Mouse (Mus musculus) hindbrain, embryonic 11.5 days (tissue): ENCODE measurements around the gene Faap20. TPM values are rescaled to one million over a fixed set of nuclear protein-coding genes. Genes with fewer than 3 reads are reported as not detected.
"Not testable (repeated sequence)": the region's sequence is repeated elsewhere in the genome, so short reads cannot be mapped to it uniquely, and the experiment has no call there.

Experiments
- ATAC-seq: fragments of 200-750 bp; cut with Nextera tagmentation; 2 replicates; pipeline ENCODE4 v1.8.0; 2017; ENCODE audit warnings: mild to moderate bottlenecking, moderate TSS enrichment, moderate library complexity; ENCODE audit not compliant: low FRiP score
- DNase-seq: peaks from one replicate; pipeline ENCODE4 v3.0.0-alpha.2; 2015; ENCODE audit warnings: low spot score
- H3K27ac ChIP-seq: fragments of 300-500 bp; sonication (generic); 2 replicates; pipeline ENCODE4 v1.5.1; 2014; ENCODE audit warnings: mild to moderate bottlenecking, low read depth, low read length
- H3K27me3 ChIP-seq: fragments of 300-500 bp; sonication (generic); 2 replicates; pipeline ENCODE4 v1.6.1; 2014; ENCODE audit warnings: mild to moderate bottlenecking, low read length, moderate library complexity, mixed read lengths; ENCODE audit not compliant: control insufficient read depth, insufficient read depth
- H3K36me3 ChIP-seq: fragments of 300-500 bp; sonication (generic); 2 replicates; pipeline ENCODE4 v1.6.1; 2014; ENCODE audit warnings: mild to moderate bottlenecking, low read length, moderate library complexity, mixed read lengths; ENCODE audit not compliant: control insufficient read depth, insufficient read depth
- H3K4me1 ChIP-seq: fragments of 300-500 bp; sonication (generic); replicated peaks from 2 replicates; pipeline ENCODE4 v1.6.1; 2014; ENCODE audit warnings: low read length, mixed read lengths; ENCODE audit not compliant: control insufficient read depth, insufficient read depth
- H3K4me2 ChIP-seq: fragments of 300-500 bp; sonication (generic); replicated peaks from 2 replicates; pipeline ENCODE4 v1.6.1; 2014; ENCODE audit warnings: mild to moderate bottlenecking, low read depth, low read length
- H3K4me3 ChIP-seq: fragments of 300-500 bp; sonication (generic); 2 replicates; pipeline ENCODE4 v1.5.1; 2014; ENCODE audit warnings: low read depth, low read length
- H3K9ac ChIP-seq: fragments of 300-500 bp; sonication (generic); 2 replicates; pipeline ENCODE4 v1.6.1; 2014; ENCODE audit warnings: low read depth, low read length
- H3K9me3 ChIP-seq: fragments of 300-500 bp; sonication (generic); 2 replicates; pipeline ENCODE4 v1.6.1; 2016; ENCODE audit warnings: low read length; ENCODE audit not compliant: control insufficient read depth
- WGBS: fragments of 180-500 bp; shearing (Covaris S2); extraction: QIAGEN DNeasy Blood & Tissue Kit; methylation state at CpG from one replicate; pipeline ENCODE4 v1.1.7; 2014; 5-methylcytosine and 5-hydroxymethylcytosine counted together
- polyA plus RNA-seq: library from polyadenylated mRNA; unstranded; fragments of >200 nt; fragmentation: Nextera tagmentation; extraction: Ambion mirVana; gene quantifications from 2 replicates; pipeline ENCODE4 v1.2.1, GENCODE M21; 2014

Gene Faap20
- polyA plus RNA-seq, 1 experiment from 2014 or later, result 99.0 TPM

DNA sequence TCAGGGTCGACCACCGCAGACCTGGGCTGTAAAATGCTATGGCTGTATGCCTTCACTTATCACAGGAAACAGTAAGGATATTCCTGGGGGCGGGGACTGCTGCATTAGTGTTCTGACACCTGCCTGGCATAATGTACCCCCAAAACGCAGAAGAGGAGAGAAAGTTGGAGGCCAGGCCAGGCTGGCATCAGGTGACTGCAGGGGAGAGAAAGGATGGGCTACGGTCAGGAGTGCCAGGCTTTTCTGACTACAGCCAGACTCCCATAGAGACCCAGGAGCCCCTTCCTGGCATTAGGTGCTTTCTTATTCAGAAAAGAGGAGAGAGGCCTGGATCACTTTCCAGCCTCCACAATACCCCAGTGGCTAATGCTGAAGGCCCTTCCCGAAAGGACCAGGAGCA, 10.1 kb upstream of the Faap20 start:
- ATAC-seq (no peak), DNase-seq (no peak)
- 61% methylated on average over 6 of the region's 6 CpGs for WGBS
- peaks cover 10% of the 10 kb centered on the region for H3K4me1 ChIP-seq
- no peak overlapping the region for H3K4me2 ChIP-seq
- H3K4me3 ChIP-seq, result no peak overlapping the region
- H3K9me3 ChIP-seq, result no peaks in the 10 kb centered on the region
- no peaks in the 10 kb centered on the region for H3K27me3 ChIP-seq
- H3K9ac ChIP-seq, result no peak overlapping the region
- no peak overlapping the region for H3K27ac ChIP-seq
- H3K36me3 ChIP-seq, result no peaks in the 10 kb centered on the region

GRCm38 (mm10) chr4:155241789-155242188, 7.8 kb upstream of the Faap20 start:
- 78% methylated on average over 9 of the region's 9 CpGs for whole genome bisulfite sequencing
- no peak overlapping the region for H3K9ac ChIP-seq
- H3K27ac ChIP-seq, result no peak overlapping the region

GRCm38 (mm10) chr4:155242292-155242691, 7.3 kb upstream of the Faap20 start:
- H3K4me3 ChIP-seq, result no peak overlapping the region
- no peak overlapping the region for H3K9ac ChIP-seq
- WGBS, result 94% methylated on average over 5 of the region's 5 CpGs
- no peaks in the 10 kb centered on the region for H3K27me3 ChIP-seq
- DNase-seq (no peak), ATAC-seq (no peak)
- H3K4me2 ChIP-seq, result no peak overlapping the region
- H3K4me1 ChIP-seq, result no peaks in the 10 kb centered on the region
- H3K9me3 ChIP-seq, result no peaks in the 10 kb centered on the region
- H3K27ac ChIP-seq, result no peak overlapping the region
- no peaks in the 10 kb centered on the region for H3K36me3 ChIP-seq

More at GRCm38 (mm10) chr4:155241789-155242188, 7.8 kb upstream of the Faap20 start:
- no peak overlapping the region for H3K4me3 ChIP-seq
- no peak for ATAC-seq
- no peak for DNase-seq
- H3K4me2 ChIP-seq, result no peak overlapping the region
- no peaks in the 10 kb centered on the region for H3K9me3 ChIP-seq
- H3K36me3 ChIP-seq, result no peaks in the 10 kb centered on the region
- no peaks in the 10 kb centered on the region for H3K27me3 ChIP-seq
- no peaks in the 10 kb centered on the region for H3K4me1 ChIP-seq

GRCm38 (mm10) chr4:155243233-155243632, 6.4 kb upstream of the Faap20 start:
- Histone ChIP-seq H3K36me3 (no peaks in the 10 kb centered on the region), H3K9me3 (no peaks in the 10 kb centered on the region), H3K4me3 (no peak overlapping the region), H3K9ac (no peak overlapping the region), H3K27me3 (no peaks in the 10 kb centered on the region), H3K4me1 (no peaks in the 10 kb centered on the region), H3K4me2 (no peak overlapping the region), H3K27ac (no peak overlapping the region)
- 90% methylated on average over 12 of the region's 12 CpGs for WGBS
- no peak for DNase-seq
- no peak for ATAC-seq

GRCm38 (mm10) chr4:155245770-155246492, 3.7 kb upstream of the Faap20 start:
- Histone ChIP-seq H3K36me3 (no peaks in the 10 kb centered on the region), H3K27me3 (no peaks in the 10 kb centered on the region), H3K27ac (no peak overlapping the region), H3K4me3 (no peak overlapping the region), H3K4me2 (no peak overlapping the region), H3K9me3 (no peaks in the 10 kb centered on the region), H3K4me1 (no peaks in the 10 kb centered on the region; the same call in none of the 2 replicates), H3K9ac (no peak overlapping the region)
- DNase-seq, result no peak
- 63% methylated on average over 6 of the region's 6 CpGs for WGBS
- no peak for ATAC-seq

DNA sequence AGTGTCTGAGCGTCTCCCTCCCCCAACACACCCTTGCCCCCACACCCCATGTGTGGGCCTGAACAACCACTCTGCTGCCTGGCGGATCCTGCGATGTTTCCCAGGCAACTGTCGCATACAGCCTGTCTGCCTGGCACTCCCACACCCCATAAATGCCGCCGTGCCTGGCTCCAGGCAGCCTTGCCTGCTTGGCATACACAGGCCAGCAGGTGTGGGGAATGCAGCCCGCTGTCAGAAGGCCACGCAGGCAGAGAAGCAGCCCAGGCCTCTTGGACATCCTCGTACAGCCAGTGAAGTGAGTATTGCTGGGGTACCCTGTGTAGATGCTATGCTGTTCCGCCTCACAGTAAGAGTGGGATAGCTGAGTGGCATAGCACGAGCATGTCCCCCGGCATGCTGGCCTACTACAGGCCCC, 2.9 kb upstream of the Faap20 start:
- no peaks in the 10 kb centered on the region for H3K27me3 ChIP-seq
- H3K4me1 ChIP-seq, result no peaks in the 10 kb centered on the region; the same call in none of the 2 replicates
- WGBS, result 84% methylated on average over 12 of the region's 12 CpGs
- peak overlapping the region; percentile 1; the same call in 1 of the 2 replicates for H3K9ac ChIP-seq
- no peak for ATAC-seq
- no peak for DNase-seq
- H3K27ac ChIP-seq, result no peak overlapping the region
- H3K4me3 ChIP-seq, result no peak overlapping the region
- H3K36me3 ChIP-seq, result no peaks in the 10 kb centered on the region
- H3K4me2 ChIP-seq, result no peak overlapping the region
- no peaks in the 10 kb centered on the region for H3K9me3 ChIP-seq

GRCm38 (mm10) chr4:155248054-155248453, 1.5 kb upstream of the Faap20 start:
- not testable (repeated sequence) for H3K4me1 ChIP-seq, H3K9me3 ChIP-seq, H3K27ac ChIP-seq, DNase-seq, H3K36me3 ChIP-seq, H3K4me3 ChIP-seq, H3K4me2 ChIP-seq, H3K27me3 ChIP-seq, ATAC-seq, H3K9ac ChIP-seq
- WGBS, result 94% methylated on average over 3 of the region's 3 CpGs

DNA sequence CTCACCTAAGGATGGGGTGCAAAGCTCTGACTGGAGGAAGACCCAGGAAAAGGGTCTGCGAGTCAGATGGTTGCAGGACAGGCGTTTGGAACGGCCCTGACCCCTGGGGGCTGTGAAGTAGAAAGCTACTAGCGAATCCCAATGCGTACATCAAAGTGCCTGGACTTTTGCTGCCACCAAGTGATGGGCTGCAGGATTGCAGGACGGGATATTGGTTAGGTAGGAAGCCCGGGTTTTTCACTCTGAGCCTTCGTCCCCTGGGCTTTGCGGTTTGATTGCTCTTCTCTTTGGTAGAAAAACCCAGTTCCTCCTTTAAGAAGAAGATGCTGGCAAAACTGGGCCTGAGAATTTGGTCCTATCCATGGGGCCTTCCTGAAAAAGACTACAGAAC, 350 bp upstream of the Faap20 start:
- Histone ChIP-seq H3K9ac (peak overlapping the region; percentile 91), H3K4me3 (peak overlapping the region; percentile 61), H3K4me2 (peak overlapping the region; percentile 90), H3K9me3 (no peaks in the 10 kb centered on the region), H3K27ac (peak overlapping the region; percentile 98), H3K4me1 (no peaks in the 10 kb centered on the region; the same call in none of the 2 replicates), H3K27me3 (no peaks in the 10 kb centered on the region), H3K36me3 (no peaks in the 10 kb centered on the region)
- DNase-seq (peak; percentile 98), ATAC-seq (peak; percentile 85)
- 0% methylated on average over 9 of the region's 9 CpGs for WGBS
